In genomic region chr6:48443592-48444309, GRCm38 (mm10) we compare ENCODE assay signal across 7 mouse cellular contexts. TPM values are rescaled to one million over a fixed set of nuclear protein-coding genes. Genes with fewer than 3 reads are reported as not detected.
DNase-seq lines count a peak whose midpoint lies in the region; ATAC-seq and TF ChIP-seq lines count a peak whose summit lies in the region.

No protein-coding gene starts in this region.

- peak overlapping the region; percentile 57 for H3K9ac ChIP-seq in heart, adult 2 months (ENCODE audit: low read depth, low read length)
- peak overlapping the region; percentile 48; the same call in 1 of the 2 replicates for H3K9ac ChIP-seq in limb, embryonic 12.5 days (replicated peaks)
- peak overlapping the region; percentile 79; the same call in 1 of the 2 replicates for H3K9ac ChIP-seq in midbrain, embryonic 14.5 days (replicated peaks; ENCODE audit: low read length)

- H3K27me3 ChIP-seq in heart, adult 2 months (ENCODE audit: control insufficient read depth, insufficient read depth, low read length), result no peaks in the 10 kb centered on the region
- H3K27me3 ChIP-seq in kidney, adult 2 months (replicated peaks; ENCODE audit: control insufficient read depth, insufficient read depth, low read length), result no peaks in the 10 kb centered on the region
- peaks cover 26% of the 10 kb centered on the region for H3K27me3 ChIP-seq in limb, embryonic 12.5 days
- peaks cover 13% of the 10 kb centered on the region; the same call in 1 of the 2 replicates for H3K27me3 ChIP-seq in midbrain, embryonic 14.5 days (ENCODE audit: control insufficient read depth, insufficient read depth, low read length)

- H3K4me1 ChIP-seq in heart, adult 2 months (ENCODE audit: control insufficient read depth, insufficient read depth, low read length), result peaks cover 5% of the 10 kb centered on the region; the same call in 1 of the 2 replicates
- peaks cover 23% of the 10 kb centered on the region; the same call in 1 of the 2 replicates for H3K4me1 ChIP-seq in kidney, adult 2 months (ENCODE audit: control insufficient read depth, insufficient read depth, low read length)
- H3K4me1 ChIP-seq in limb, embryonic 12.5 days (replicated peaks), result peaks cover 50% of the 10 kb centered on the region
- peaks cover 12% of the 10 kb centered on the region for H3K4me1 ChIP-seq in midbrain, embryonic 14.5 days (ENCODE audit: control insufficient read depth, insufficient read depth, low read length)

- DNase-seq in adrenal gland, postnatal 10 days, result peak; percentile 99
- DNase-seq in embryo, embryonic 9.5 days (ENCODE audit: extremely low spot score), result peak; percentile 99
- peak; percentile 94 to 95 for DNase-seq in heart, adult 2 months
- peak; percentile 97 for DNase-seq in kidney, adult 2 months
- peak; percentile 94 for DNase-seq in midbrain, embryonic 14.5 days
- peak; percentile 70 to 76 for DNase-seq in spleen, postnatal 14 days (ENCODE audit: low spot score in 2 of 2)

- H3K4me2 ChIP-seq in limb, embryonic 12.5 days, result peak overlapping the region; percentile 81
- peak overlapping the region; percentile 92 for H3K4me2 ChIP-seq in midbrain, embryonic 14.5 days (ENCODE audit: low read length)

- no peaks in the 10 kb centered on the region for H3K9me3 ChIP-seq in limb, embryonic 12.5 days
- no peaks in the 10 kb centered on the region for H3K9me3 ChIP-seq in midbrain, embryonic 14.5 days (ENCODE audit: control insufficient read depth, low read length)

- no peaks in the 10 kb centered on the region for H3K79me2 ChIP-seq in heart, adult 2 months (replicated peaks; ENCODE audit: control insufficient read depth, insufficient read depth, low read length)

- WGBS in heart, adult 2 months, result 5% methylated on average over 19 of the region's 19 CpGs
- WGBS in kidney, adult 2 months, result 6% methylated on average over 19 of the region's 19 CpGs
- WGBS in limb, embryonic 12.5 days, result 3% methylated on average over 19 of the region's 19 CpGs
- 2% methylated on average over 19 of the region's 19 CpGs for WGBS in midbrain, embryonic 14.5 days

- no peaks in the 10 kb centered on the region for H3K36me3 ChIP-seq in heart, adult 2 months (ENCODE audit: control insufficient read depth, insufficient read depth, low read length)
- no peaks in the 10 kb centered on the region; the same call in 1 of the 2 replicates for H3K36me3 ChIP-seq in kidney, adult 2 months (ENCODE audit: control insufficient read depth, insufficient read depth, low read length)
- H3K36me3 ChIP-seq in limb, embryonic 12.5 days, result peaks cover 35% of the 10 kb centered on the region
- H3K36me3 ChIP-seq in midbrain, embryonic 14.5 days (ENCODE audit: control insufficient read depth, insufficient read depth, low read length), result peaks cover 8% of the 10 kb centered on the region

- 0 out of 2 replicates have a peak, but pooled peaks have one; percentile 27 for TF ChIP-seq EP300 in heart, adult 2 months (IDR thresholded peaks at IDR 0.05; ENCODE audit: insufficient read depth, low read depth, low read length)

- ATAC-seq in limb, embryonic 12.5 days (ENCODE audit: insufficient number of reproducible peaks, insufficient read depth, low FRiP score, low TSS enrichment, low read depth), result peak; percentile 84
- ATAC-seq in midbrain, embryonic 14.5 days (ENCODE audit: low FRiP score, low TSS enrichment), result peak; percentile 89

- intact Hi-C loops in heart, adult 2 months (cut with DNase I), result no loop called here

- peak overlapping the region; percentile 88 for H3K4me3 ChIP-seq in heart, adult 2 months
- H3K4me3 ChIP-seq in kidney, adult 2 months (ENCODE audit: insufficient read depth, low read depth, low read length), result peak overlapping the region; percentile 77
- peak overlapping the region; percentile 84 for H3K4me3 ChIP-seq in limb, embryonic 12.5 days (replicated peaks)
- H3K4me3 ChIP-seq in midbrain, embryonic 14.5 days (replicated peaks; ENCODE audit: low read depth, low read length), result peak overlapping the region; percentile 74

- TF ChIP-seq POLR2A in heart, adult 2 months (IDR thresholded peaks at IDR 0.05; ENCODE audit: insufficient read depth, low read depth, low read length), result peak; percentile 35; the same call in 1 of the 2 replicates
- TF ChIP-seq POLR2A in kidney, adult 2 months (IDR thresholded peaks at IDR 0.05; ENCODE audit: low read depth, low read length), result peak; percentile 16

- peak overlapping the region; percentile 89 for H3K27ac ChIP-seq in heart, adult 2 months
- peak overlapping the region; percentile 69 for H3K27ac ChIP-seq in kidney, adult 2 months (ENCODE audit: insufficient read depth, low read depth, low read length)
- H3K27ac ChIP-seq in limb, embryonic 12.5 days, result peak overlapping the region; percentile 95
- peak overlapping the region; percentile 90 for H3K27ac ChIP-seq in midbrain, embryonic 14.5 days (replicated peaks; ENCODE audit: low read depth, low read length)

- TF ChIP-seq CTCF in heart, adult 2 months (IDR thresholded peaks at IDR 0.05), result 0 out of 2 replicates have a peak, but pooled peaks have one; percentile 4
- 0 out of 2 replicates have a peak, but pooled peaks have one; percentile 1 for TF ChIP-seq CTCF in kidney, adult 2 months (conservative IDR thresholded peaks at IDR 0.05; ENCODE audit: insufficient read depth, insufficient read length, low read depth, low read length)

RNA-seq across cellular contexts. Expression of gene Zfp467, which starts 1.9 kb away (rescaled TPM):
- 10 to 100 TPM; 33.2 to 50.2 TPM for total RNA-seq in adrenal gland, postnatal 10 days (2021)
- 10 to 100 TPM in 1 of 2 experiments, 1 to 10 TPM in 1; 9.7 to 11.8 TPM for total RNA-seq in heart, adult 2 months (2021)
- polyA plus RNA-seq in heart, adult 2 months (2012; rRNA removed), result 11.0 and 13.0 TPM in 2 replicates
- 67.0 and 80.0 TPM in 2 replicates for polyA plus RNA-seq in kidney, adult 2 months (2012; rRNA removed)
- polyA plus RNA-seq in limb, embryonic 12.5 days (2016; fragmentation: Nextera tagmentation; extraction: Ambion mirVana), result 23.5 and 23.7 TPM in 2 replicates
- 31.1 and 38.8 TPM in 2 replicates for polyA plus RNA-seq in midbrain, embryonic 14.5 days (2014; fragmentation: Nextera tagmentation; extraction: Ambion mirVana)

RNA-seq across cellular contexts. Expression of gene Sspo, which starts 4.3 kb away (rescaled TPM):
- total RNA-seq in adrenal gland, postnatal 10 days (2021), result 1 to 10 TPM; 1.5 to 2.9 TPM
- under 1 TPM; 0.18 to 0.47 TPM for total RNA-seq in heart, adult 2 months (2021)
- 0.85 and 1.7 TPM in 2 replicates for polyA plus RNA-seq in heart, adult 2 months (2012; rRNA removed)
- 1.5 and 1.9 TPM in 2 replicates for polyA plus RNA-seq in kidney, adult 2 months (2012; rRNA removed)
- 0.33 and 0.38 TPM in 2 replicates for polyA plus RNA-seq in limb, embryonic 12.5 days (2016; fragmentation: Nextera tagmentation; extraction: Ambion mirVana)
- 0.39 and 0.49 TPM in 2 replicates for polyA plus RNA-seq in midbrain, embryonic 14.5 days (2014; fragmentation: Nextera tagmentation; extraction: Ambion mirVana)

RNA-seq across cellular contexts. Expression of gene Krba1, which starts 48.4 kb away (rescaled TPM):
- total RNA-seq in adrenal gland, postnatal 10 days (2021), result 10 to 100 TPM; 20.9 to 38.5 TPM
- total RNA-seq in heart, adult 2 months (2021), result 10 to 100 TPM; 16.1 to 21.0 TPM
- polyA plus RNA-seq in heart, adult 2 months (2012; rRNA removed), result 20.6 and 23.8 TPM in 2 replicates
- polyA plus RNA-seq in kidney, adult 2 months (2012; rRNA removed), result 16.7 and 22.1 TPM in 2 replicates
- 29.9 and 32.1 TPM in 2 replicates for polyA plus RNA-seq in limb, embryonic 12.5 days (2016; fragmentation: Nextera tagmentation; extraction: Ambion mirVana)
- 28.0 and 30.3 TPM in 2 replicates for polyA plus RNA-seq in midbrain, embryonic 14.5 days (2014; fragmentation: Nextera tagmentation; extraction: Ambion mirVana)

Comparison
In these comparisons a context has a peak if more than half of its experiments do, and no peak if none do; other contexts are left out.
1. Peak in every context shown above with its lines: DNase-seq, ATAC-seq, H3K4me3 ChIP-seq and H3K27ac ChIP-seq.